Mouse (Mus musculus) thymus, adult 2 months (tissue): Measurements from ENCODE around the gene Crybg1. TPM values are rescaled to one million over a fixed set of nuclear protein-coding genes. Genes with fewer than 3 reads are reported as not detected.

Experiments
- DNase-seq: peaks from one replicate; pipeline ENCODE4 v3.0.0; 2021
- H3K27ac ChIP-seq: fragments of 200-500 bp; 2 replicates; pipeline ENCODE4 v1.5.1; 2012; ENCODE audit warnings: low read length, control low read depth; ENCODE audit not compliant: control insufficient read depth, insufficient read depth
- H3K27me3 ChIP-seq: fragments of 200-500 bp; 2 replicates; pipeline ENCODE4 v1.6.1; 2012; ENCODE audit warnings: mild to moderate bottlenecking, low read length, moderate library complexity, mixed read lengths; ENCODE audit not compliant: control insufficient read depth, insufficient read depth
- H3K36me3 ChIP-seq: fragments of 200-500 bp; 2 replicates; pipeline ENCODE4 v1.6.1; 2012; ENCODE audit warnings: mild to moderate bottlenecking, low read length, moderate library complexity; ENCODE audit not compliant: control insufficient read depth, insufficient read depth
- H3K4me1 ChIP-seq: fragments of 200-500 bp; replicated peaks from 2 replicates; pipeline ENCODE4 v1.6.1; 2012; ENCODE audit warnings: low read length; ENCODE audit not compliant: control insufficient read depth, insufficient read depth
- H3K4me3 ChIP-seq: fragments of 200-500 bp; 2 replicates; pipeline ENCODE4 v1.5.1; 2012; ENCODE audit warnings: mild to moderate bottlenecking, low read length, control low read depth, moderate library complexity; ENCODE audit not compliant: control insufficient read depth, insufficient read depth
- CTCF ChIP-seq: fragments of 200-500 bp; IDR thresholded peaks from 2 replicates; pipeline ENCODE4 v1.5.1; 2012; ENCODE audit warnings: mild to moderate bottlenecking, control low read depth, low read length, moderate library complexity, borderline replicate concordance; ENCODE audit not compliant: control insufficient read depth, poor library complexity, insufficient read depth; ENCODE audit errors: extremely low read depth
- POLR2A ChIP-seq: fragments of 200-500 bp; IDR thresholded peaks from 2 replicates; pipeline ENCODE4 v1.6.1; 2012; ENCODE audit warnings: mild to moderate bottlenecking, low read length, control low read depth, moderate library complexity; ENCODE audit not compliant: control insufficient read depth, poor library complexity, insufficient read depth; ENCODE audit errors: extremely low read depth
- WGBS: fragments of 180-500 bp; shearing (Covaris S2); methylation state at CpG from one replicate; pipeline ENCODE4 v1.1.7; 2018; 5-methylcytosine and 5-hydroxymethylcytosine counted together
- polyA plus RNA-seq: library from polyadenylated mRNA; depleted of rRNA; stranded (reverse); fragments of >200 nt; gene quantifications from 2 replicates; pipeline ENCODE4 v1.2.3, GENCODE M21; 2012; rRNA removed

The Crybg1 gene
- polyA plus RNA-seq, 1 experiment, result 6.9 TPM

- Histone ChIP-seq H3K4me3 (no peak overlapping the region), H3K27ac (no peak overlapping the region), H3K27me3 (no peaks in the 10 kb centered on the region), H3K36me3 (no peaks in the 10 kb centered on the region), H3K4me1 (peaks cover 6% of the 10 kb centered on the region; the same call in 1 of the 2 replicates)
- WGBS, result 98% methylated on average over 1 of the region's 1 CpGs
- TF ChIP-seq CTCF (no peak), POLR2A (no peak)
- no peak for DNase-seq
Observed at GRCm38 (mm10) chr10:43904569-43904968, 244.1 kb downstream of the Crybg1 start.

GRCm38 (mm10) chr10:43901578-43902194 lies 247.0 kb downstream of the Crybg1 start, which contains the start of the genes Qrsl1 and Rtn4ip1:
TSS of gene Qrsl1 (minus strand) at chr10:43901745.
TSS of gene Rtn4ip1 (plus strand) at chr10:43901807.
- Histone ChIP-seq H3K4me3 (peak within 1 kb of the TSS; percentile 77), H3K27me3 (no peaks in the 10 kb centered on the region), H3K27ac (no peak within 1 kb of the TSS), H3K36me3 (no peaks in the 10 kb centered on the region), H3K4me1 (peaks cover 6% of the 10 kb centered on the region; the same call in 1 of the 2 replicates)
- TF ChIP-seq CTCF (peak; percentile 66; the same call in 1 of the 2 replicates), POLR2A (0 out of 2 replicates have a peak, but pooled peaks have one; percentile 46)
- peak; percentile 93 for DNase-seq
- 1% methylated on average over 40 of the region's 40 CpGs for WGBS

GRCm38 (mm10) chr10:43900883-43901570 lies 247.6 kb downstream of the Crybg1 start:
- H3K4me3 ChIP-seq, result peak overlapping the region; percentile 77
- H3K27ac ChIP-seq, result no peak overlapping the region
- H3K4me1 ChIP-seq, result peaks cover 6% of the 10 kb centered on the region; the same call in 1 of the 2 replicates
- no peaks in the 10 kb centered on the region for H3K36me3 ChIP-seq
- WGBS, result 5% methylated on average over 30 of the region's 30 CpGs
- no peak for DNase-seq
- TF ChIP-seq CTCF, result no peak
- no peak for TF ChIP-seq POLR2A
- H3K27me3 ChIP-seq, result no peaks in the 10 kb centered on the region

Other genes with a start within 250 kb of the Crybg1 start
- 14.0 and 14.9 TPM in 2 replicates for gene Qrsl1, start 247.1 kb downstream of the Crybg1 start, polyA plus RNA-seq
- gene Rtn4ip1, start 247.0 kb downstream of the Crybg1 start, polyA plus RNA-seq, result 10.2 and 10.7 TPM in 2 replicates
- 9.8 and 11.6 TPM in 2 replicates for gene Atg5, start 119.5 kb upstream of the Crybg1 start, polyA plus RNA-seq